Mouse (Mus musculus) layer of hippocampus, adult 11-12 months (tissue): ENCODE measurements at regions not wholly inside any gene's neighbourhood (a gene's known extent, or its start where the extent isn't known, plus 50 kb on each side); places are given as distances from the start of the nearest gene placed in this dataset.

Source experiments
- DNase-seq: peaks from one replicate; pipeline ENCODE4 v3.0.0; 2022; ENCODE audit warnings: low spot score

- DNase-seq: no peak
Observed at GRCm38 (mm10) chr11:48133335-48133734, 144.6 kb upstream of the Sgcd start.

- DNase-seq: no peak
Observed at GRCm38 (mm10) chr11:48098063-48098462, 109.3 kb upstream of the Sgcd start.

- DNase-seq: no peak
Observed at GRCm38 (mm10) chr11:48097455-48097854, 108.7 kb upstream of the Sgcd start.

- DNase-seq: peak; percentile 39
Observed at GRCm38 (mm10) chr11:48067072-48067471, 78.3 kb upstream of the Sgcd start.

- no peak for DNase-seq
Observed at GRCm38 (mm10) chr11:48063719-48064118, 75.0 kb upstream of the Sgcd start.

- DNase-seq: peak; percentile 20
Observed at GRCm38 (mm10) chr11:48061501-48061900, 72.7 kb upstream of the Sgcd start.

GRCm38 (mm10) chr11:48051156-48051866, 62.5 kb upstream of the Sgcd start:
- peak; percentile 3 for DNase-seq

- no peak for DNase-seq
Observed at GRCm38 (mm10) chr11:48048311-48048710, 59.5 kb upstream of the Sgcd start.
